Mouse (Mus musculus): ENCODE results near the gene Efcab9.

GRCm38 (mm10) chr11:32568637-32569293, 36.9 kb upstream of the Efcab9 start:
- no peak for TF ChIP-seq CTCF (IDR thresholded peaks at IDR 0.05; ENCODE audit: control insufficient read depth, insufficient read depth, insufficient replicate concordance, low read depth, low read length)
- no peak for TF ChIP-seq POLR2A (IDR thresholded peaks at IDR 0.05; ENCODE audit: control insufficient read depth, low read depth, low read length)
